Mouse (Mus musculus) brain, adult 2 months (tissue): Measurements from ENCODE around the gene Mypop.

Source experiments
- DNase-seq: peaks from one replicate; pipeline ENCODE4 v3.0.0; 2011; ENCODE audit warnings: low read depth, low spot score

Mypop gene

GRCm38 (mm10) chr7:18990601-18991295 lies at the start of gene Mypop:
Gene Mypop, plus strand, starts transcription at chr7:18991245.
- DNase-seq = peak; percentile 100

GRCm38 (mm10) chr7:18942376-18942775 lies 48.7 kb upstream of the Mypop start:
- DNase-seq = peak; percentile 78

GRCm38 (mm10) chr7:18942815-18943214 lies 48.2 kb upstream of the Mypop start:
- DNase-seq = no peak

- no peak for DNase-seq
These were observed 42.9 kb upstream of the Mypop start for GRCm38 (mm10) chr7:18948151-18948550.

- peak; percentile 86 for DNase-seq
These were observed 41.1 kb upstream of the Mypop start for GRCm38 (mm10) chr7:18949781-18950522.

- peak; percentile 69 for DNase-seq
These were observed 40.3 kb upstream of the Mypop start for GRCm38 (mm10) chr7:18950523-18951315.

- no peak for DNase-seq
These were observed 39.6 kb upstream of the Mypop start for GRCm38 (mm10) chr7:18951397-18951796.

GRCm38 (mm10) chr7:18957569-18958383 lies 33.3 kb upstream of the Mypop start:
- peak; percentile 87 for DNase-seq

GRCm38 (mm10) chr7:18958384-18958766 lies 32.7 kb upstream of the Mypop start:
- DNase-seq = no peak

- DNase-seq = no peak
These were observed 31.6 kb upstream of the Mypop start for GRCm38 (mm10) chr7:18959446-18959845.

- DNase-seq = no peak
These were observed 28.8 kb upstream of the Mypop start for GRCm38 (mm10) chr7:18962171-18962792.

- no peak for DNase-seq
These were observed 28.2 kb upstream of the Mypop start for GRCm38 (mm10) chr7:18962795-18963194.

GRCm38 (mm10) chr7:18963294-18963843 lies 27.7 kb upstream of the Mypop start:
- no peak for DNase-seq

- DNase-seq = no peak
These were observed 25.7 kb upstream of the Mypop start for GRCm38 (mm10) chr7:18965312-18965711.

- no peak for DNase-seq
These were observed 23.4 kb upstream of the Mypop start for GRCm38 (mm10) chr7:18967603-18968002.

GRCm38 (mm10) chr7:18970956-18971355 lies 20.1 kb upstream of the Mypop start:
- DNase-seq = no peak

GRCm38 (mm10) chr7:18978381-18978780 lies 12.7 kb upstream of the Mypop start:
- DNase-seq = peak; percentile 75

GRCm38 (mm10) chr7:18986503-18986902 lies 4.5 kb upstream of the Mypop start:
- DNase-seq = no peak

- no peak for DNase-seq
These were observed 3.9 kb upstream of the Mypop start, which contains the start of gene Nanos2 for GRCm38 (mm10) chr7:18987100-18987499. Gene Nanos2, plus strand, starts transcription at chr7:18987400.

GRCm38 (mm10) chr7:18987747-18988146 lies 3.3 kb upstream of the Mypop start:
- no peak for DNase-seq

- no peak for DNase-seq
These were observed 2.3 kb upstream of the Mypop start for GRCm38 (mm10) chr7:18988780-18989179.
